Mouse (Mus musculus): ENCODE data around the gene P4ha3.

DNA sequence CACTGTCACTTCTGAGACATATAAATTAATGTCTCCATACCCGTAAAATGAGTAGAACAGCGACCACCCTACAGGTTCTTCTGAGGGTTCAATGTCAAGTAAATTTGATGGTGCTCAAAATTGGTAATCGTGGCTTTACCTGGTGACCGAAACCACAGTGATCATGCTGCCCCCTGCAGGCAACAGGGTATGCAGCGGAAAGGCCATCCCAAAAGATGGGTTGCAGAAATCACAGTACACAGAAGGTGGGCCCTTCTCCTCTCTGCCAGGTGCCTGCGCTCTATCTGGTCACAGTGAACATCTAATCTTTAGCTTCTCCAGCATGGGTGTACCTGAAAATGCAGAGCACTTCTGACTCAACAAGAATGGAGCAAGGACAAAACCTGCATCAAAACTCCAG is 40.2 kb downstream of the P4ha3 start:
- no peak for TF ChIP-seq ZC3H11A (IDR thresholded peaks at IDR 0.05; ENCODE audit: borderline replicate concordance, low read depth, low read length)
- TF ChIP-seq MAFK (IDR thresholded peaks at IDR 0.05; ENCODE audit: insufficient read depth, low read depth, low read length): no peak
- no peak for TF ChIP-seq CHD2 (IDR thresholded peaks at IDR 0.05; ENCODE audit: low read depth, low read length)
- TF ChIP-seq ZNF384 (IDR thresholded peaks at IDR 0.05; ENCODE audit: low read depth, low read length): no peak
- no peak for TF ChIP-seq HCFC1 (IDR thresholded peaks at IDR 0.05; ENCODE audit: borderline replicate concordance, insufficient read depth, low read length)
